Mouse (Mus musculus): ENCODE results near the gene Flt4.

- TF ChIP-seq CTCF (IDR thresholded peaks at IDR 0.05; ENCODE audit: control insufficient read depth, insufficient read depth, insufficient read length) (no peak), MAX (IDR thresholded peaks at IDR 0.05) (no peak)
These were observed 87.4 kb downstream of the Flt4 start for GRCm38 (mm10) chr11:49696472-49696871.

All from C2C12 (cell line).